Mouse (Mus musculus) embryo, embryonic 9.5 days (tissue): ENCODE measurements around the gene Cntnap2.

Experiments used
- DNase-seq: peaks from one replicate; pipeline ENCODE4 v3.0.0-alpha.2; 2017; ENCODE audit errors: extremely low spot score

The Cntnap2 gene

GRCm38 (mm10) chr6:47294433-47294832, 2235.3 kb downstream of the Cntnap2 start:
- DNase-seq = no peak

GRCm38 (mm10) chr6:47304848-47305490, 2245.8 kb downstream of the Cntnap2 start:
- no peak for DNase-seq

DNA sequence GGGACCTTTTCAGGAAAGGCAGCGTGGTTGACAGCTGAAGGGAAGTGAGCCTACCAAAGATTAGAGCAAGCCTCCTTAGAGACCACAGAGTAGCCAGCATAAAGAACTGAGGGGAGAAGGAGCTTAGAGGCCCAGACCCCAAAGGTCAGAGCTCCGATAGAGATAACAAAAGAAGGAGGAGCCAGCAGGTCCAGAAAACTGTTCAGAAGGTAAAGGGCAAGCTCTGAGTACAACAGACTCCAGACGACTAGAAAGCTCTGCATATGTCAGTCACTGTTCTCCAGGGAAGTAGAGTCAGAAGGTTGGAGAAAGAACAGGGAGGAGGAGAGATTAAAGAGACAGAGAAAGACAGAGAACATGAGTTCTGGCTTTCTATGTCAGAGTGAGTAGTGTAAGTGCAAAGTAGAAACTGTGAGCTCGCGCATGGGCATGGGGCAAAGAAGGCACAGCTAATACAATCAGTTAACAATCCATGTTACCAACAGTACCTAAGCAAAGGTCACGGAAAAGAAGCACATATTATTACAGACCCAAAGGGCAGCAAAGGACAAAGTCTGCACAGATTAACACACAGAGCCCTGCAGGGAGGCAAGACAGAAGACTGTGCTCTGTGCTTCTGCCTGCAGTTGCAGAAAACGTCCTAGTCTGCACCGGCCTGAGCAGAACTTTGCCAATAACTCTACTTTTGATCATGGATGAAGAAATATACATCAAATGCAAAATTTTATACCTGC, 2247.1 kb downstream of the Cntnap2 start:
- no peak for DNase-seq

DNA sequence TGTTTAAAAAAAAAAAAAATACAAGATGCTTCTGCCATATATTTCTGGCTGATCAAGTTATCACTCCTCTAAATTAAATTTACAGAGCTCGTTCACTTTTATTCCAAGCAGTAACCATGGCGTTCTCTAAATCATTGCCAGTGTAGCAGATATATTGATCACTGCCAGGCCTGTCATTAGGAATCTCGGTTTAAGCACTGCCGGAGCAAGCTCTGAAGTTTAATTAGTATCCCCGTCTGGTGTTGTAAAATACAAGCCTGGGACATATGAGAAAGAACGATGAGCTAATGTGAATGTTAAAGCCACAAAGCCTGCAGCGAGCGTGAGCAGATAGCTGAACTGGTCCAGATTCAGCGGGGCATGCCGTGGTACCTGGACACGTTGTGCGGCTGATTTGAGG, 2247.8 kb downstream of the Cntnap2 start:
- DNase-seq = no peak

- DNase-seq = peak; percentile 38
Measured at GRCm38 (mm10) chr6:47314507-47315334, 2255.6 kb downstream of the Cntnap2 start.

DNA sequence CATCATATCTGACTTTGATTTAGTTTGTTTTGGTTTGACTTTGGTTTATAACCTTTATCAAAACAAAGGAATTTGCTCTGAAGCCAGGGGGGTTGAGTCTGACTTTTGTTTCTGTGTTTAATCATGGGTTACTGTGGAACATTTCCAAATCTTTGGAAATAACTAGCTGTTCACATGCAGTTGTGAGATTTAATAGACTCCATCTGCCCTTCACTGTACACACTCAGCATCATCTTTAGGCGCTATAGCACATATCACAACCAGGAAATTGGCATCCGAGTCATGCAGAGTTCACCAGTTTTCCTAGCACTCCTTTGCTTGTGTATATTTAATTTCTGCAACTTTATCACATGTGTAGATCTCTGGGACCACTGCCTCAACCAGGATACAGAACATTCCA, 2256.3 kb downstream of the Cntnap2 start:
- DNase-seq = no peak

DNA sequence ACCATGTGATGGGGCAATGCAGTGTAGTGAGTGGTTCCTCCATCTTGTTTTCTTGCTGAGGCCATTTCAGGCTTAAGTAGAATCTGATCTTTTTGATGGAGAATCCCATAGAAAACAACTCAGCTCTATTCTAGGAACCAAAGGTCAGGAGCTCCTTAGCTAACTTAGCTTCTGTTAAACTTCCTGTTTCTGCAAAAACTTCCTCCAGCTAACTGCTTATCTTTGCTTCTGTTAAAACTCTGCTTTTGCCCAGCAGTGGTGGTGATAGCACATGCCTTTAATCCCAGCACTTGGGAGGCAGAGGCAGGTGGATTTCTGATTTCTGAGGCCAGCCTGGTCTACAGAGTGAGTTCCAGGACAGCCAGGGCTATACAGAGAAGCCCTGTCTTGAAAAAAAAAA, 2258.1 kb downstream of the Cntnap2 start:
- no peak for DNase-seq

DNA sequence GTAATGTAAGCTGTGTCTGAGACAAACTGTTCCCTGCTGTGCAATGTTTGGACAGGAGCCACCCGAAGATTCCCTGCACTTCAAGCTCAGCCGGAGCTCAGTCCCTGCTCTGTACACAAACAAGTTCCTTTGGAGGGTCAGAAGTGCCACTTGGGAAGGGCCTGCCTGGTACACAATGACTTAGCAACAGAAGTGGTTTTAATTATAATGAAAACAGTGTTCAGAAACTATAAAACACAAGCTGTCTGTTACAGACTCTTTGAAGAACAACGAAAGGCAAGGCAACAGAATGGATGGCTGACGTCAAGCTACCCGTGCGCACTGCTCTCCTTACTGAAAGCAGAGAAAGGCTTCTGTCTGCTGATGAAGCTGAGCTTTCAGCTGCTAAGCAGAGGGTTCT, 2259.5 kb downstream of the Cntnap2 start:
- DNase-seq = peak; percentile 44

DNA sequence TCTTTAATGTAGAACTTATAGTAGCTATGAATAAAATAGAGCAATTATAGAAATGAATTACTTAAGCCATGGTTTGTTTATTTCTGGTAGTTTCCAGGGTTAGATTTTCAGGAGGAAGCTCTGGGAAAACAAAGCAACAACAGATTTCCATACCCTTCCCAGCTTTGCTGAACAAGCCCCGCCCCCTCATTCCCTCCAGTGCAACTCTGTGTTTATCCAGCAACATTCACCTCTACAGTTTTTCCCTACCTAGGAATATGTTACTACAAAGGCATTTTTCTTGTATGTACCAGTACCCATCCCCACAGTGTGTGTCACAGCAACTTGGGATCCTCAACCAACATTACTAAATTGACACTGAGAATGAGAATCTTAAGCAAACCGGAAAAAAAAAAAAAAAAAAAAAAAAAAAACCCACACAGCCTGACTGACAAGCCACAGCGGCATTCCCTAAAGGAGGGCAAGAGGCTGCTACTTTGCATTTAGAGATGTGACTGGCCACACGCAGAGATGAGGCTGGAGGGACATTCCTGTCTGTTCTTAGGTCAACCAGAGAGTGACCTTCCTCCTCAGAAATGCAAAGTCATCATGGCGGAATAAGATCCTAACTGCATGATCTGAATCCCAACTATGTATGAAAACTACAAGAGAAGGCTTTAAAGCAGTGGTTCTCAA, 2260.3 kb downstream of the Cntnap2 start:
- DNase-seq = peak; percentile 52

DNA sequence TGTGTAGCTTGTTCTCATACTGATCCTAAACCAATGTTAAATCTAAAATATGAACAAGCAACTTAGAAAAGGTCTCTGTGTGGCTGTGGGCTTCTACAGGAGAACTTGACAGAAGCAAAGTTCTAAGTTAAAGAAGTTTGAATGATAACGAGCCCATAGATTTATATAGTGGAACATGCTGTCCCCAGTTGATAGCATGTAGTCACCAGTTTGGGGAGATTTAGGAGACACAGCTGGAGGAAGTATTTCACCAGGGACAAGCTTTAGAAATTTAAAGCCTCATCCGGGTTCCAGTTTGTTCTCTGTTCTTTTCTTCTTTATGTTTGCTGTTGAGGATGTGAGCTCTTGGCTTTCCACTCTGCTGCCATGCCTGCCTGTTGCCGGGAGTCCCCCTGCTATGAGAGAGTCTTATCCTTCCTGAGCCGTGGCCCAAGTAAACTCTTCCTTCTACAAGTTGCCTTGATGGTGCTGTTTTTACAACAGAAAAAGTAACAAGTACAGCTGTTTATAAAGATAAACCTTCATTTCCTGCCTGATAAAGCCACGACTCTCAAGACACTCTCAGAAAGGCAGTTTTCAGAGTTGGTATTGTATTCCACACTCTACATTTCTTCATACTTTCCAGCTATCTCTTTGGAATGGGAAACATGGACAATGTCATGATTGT, 2264.1 kb downstream of the Cntnap2 start:
- no peak for DNase-seq

DNA sequence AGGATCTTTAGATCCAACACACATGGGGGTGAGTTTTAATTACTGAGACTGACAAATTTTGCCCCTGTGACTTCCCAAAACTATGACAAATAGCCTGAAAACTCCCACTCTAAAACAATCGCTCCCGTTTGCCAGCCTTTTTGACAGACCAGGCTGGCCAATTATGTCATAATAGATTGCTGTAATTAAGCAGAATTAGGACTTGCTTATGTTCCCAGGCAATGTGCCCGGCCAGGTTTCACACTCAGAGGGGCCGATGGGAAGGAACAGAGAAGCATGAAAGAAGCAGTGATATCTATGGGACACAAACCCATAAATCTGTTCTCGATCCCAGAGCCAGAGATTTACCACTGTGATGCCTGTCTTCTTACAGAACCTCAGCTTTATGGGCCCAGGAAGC, 2264.7 kb downstream of the Cntnap2 start:
- DNase-seq = no peak

- DNase-seq = no peak
Measured at GRCm38 (mm10) chr6:47328281-47328680, 2269.1 kb downstream of the Cntnap2 start.

DNA sequence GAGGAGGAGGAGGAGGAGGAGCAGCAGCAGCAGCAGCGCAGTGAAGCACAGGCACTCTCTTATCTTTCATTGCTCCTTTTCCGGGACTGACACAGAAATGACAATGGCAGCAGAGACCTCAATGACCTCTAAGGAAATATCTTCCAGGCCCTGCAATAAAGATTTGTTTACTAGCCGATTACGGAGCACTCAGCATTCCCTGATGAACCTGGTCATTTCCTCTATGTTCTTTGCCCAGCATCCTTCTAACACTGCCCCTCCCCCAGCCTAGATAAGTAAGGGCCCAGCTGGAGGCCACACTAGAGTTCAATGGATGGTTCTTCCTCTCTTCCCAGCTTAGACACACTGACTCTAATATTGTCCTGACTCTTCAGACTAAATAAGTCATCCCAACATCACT, 2270.1 kb downstream of the Cntnap2 start:
- DNase-seq = no peak

- DNase-seq = no peak
Measured at GRCm38 (mm10) chr6:47333016-47333415, 2273.9 kb downstream of the Cntnap2 start.

GRCm38 (mm10) chr6:47334377-47334776, 2275.2 kb downstream of the Cntnap2 start:
- DNase-seq = no peak

- DNase-seq = no peak
Measured at GRCm38 (mm10) chr6:47337300-47337699, 2278.1 kb downstream of the Cntnap2 start.

DNA sequence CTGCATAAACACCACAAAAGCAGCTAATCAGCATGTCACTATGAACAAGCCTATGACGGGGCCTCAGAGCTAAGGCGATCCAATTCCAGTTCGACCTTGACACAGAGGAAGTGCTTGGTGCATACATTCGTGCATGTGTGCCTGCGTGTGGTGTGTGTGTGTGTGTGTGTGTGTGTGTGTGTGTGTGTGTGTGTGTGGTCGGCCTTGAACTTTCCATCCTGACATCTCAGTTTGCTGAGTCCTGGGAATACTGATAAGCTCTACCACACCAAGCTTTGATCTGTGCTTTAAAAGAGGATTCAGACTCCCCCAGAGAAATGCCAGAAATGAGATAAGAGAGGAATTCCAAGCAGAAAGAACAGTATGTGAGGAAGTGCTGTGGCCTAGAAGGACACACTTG, 2279.0 kb downstream of the Cntnap2 start:
- no peak for DNase-seq

DNA sequence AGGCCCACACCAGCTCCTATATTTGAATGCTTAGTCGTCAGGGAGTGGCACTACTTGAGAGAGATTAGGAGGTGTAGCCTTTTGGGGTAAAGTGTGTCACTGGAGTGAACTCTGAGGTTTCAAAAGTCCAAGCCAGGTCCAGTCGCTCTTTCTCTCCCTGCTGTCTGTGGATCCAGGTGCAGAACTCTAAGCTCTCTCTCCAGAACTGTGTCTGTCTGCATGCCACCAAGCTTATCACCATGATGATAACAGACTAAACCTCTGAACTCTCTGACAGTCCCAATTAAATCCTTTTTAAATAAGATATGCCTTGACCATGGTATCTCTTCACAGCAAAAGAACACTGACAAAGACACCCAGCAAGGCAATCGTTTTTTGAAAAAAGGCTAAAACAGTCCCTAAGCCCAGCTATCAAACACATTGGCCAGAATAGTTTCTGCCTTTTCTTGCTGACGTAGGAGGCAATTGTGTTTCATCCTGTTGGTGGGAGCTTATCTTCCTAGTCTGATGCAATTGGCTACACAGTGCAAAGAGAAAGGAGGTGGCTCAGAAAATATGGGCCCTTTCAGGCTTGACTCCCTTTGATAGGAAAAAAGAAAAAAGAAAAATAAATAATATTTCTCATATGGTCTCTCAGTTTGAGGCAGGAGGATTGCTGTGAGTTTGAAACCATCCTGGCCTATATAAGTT, 2281.8 kb downstream of the Cntnap2 start:
- DNase-seq = no peak

DNA sequence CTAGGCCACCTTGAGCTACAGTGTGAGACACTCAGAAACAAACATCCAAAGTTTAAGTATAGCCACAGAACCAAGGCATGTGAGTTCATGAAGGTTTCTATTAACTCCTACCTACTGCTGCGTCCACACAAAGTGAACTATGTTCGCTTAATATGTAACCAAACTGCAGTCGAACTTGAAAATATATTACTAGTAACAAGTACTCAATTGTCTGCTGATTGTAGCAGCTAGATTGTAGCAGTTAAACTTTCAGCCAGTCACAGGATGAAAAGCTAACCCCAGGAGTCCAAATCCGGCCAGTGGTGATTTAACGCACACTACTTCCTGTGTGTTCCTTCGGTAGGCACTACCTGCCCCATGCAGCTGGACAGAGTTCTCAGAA, 2282.3 kb downstream of the Cntnap2 start:
- no peak for DNase-seq

GRCm38 (mm10) chr6:47343245-47343644, 2284.1 kb downstream of the Cntnap2 start:
- DNase-seq = no peak

- DNase-seq = no peak
Measured at GRCm38 (mm10) chr6:47344696-47345095, 2285.5 kb downstream of the Cntnap2 start.
